Mouse (Mus musculus) adrenal gland, postnatal 0 days (tissue): ENCODE measurements around the gene Exoc7. TPM values are rescaled to one million over a fixed set of nuclear protein-coding genes. Genes with fewer than 3 reads are reported as not detected.

Experiments
- polyA plus RNA-seq: library from polyadenylated mRNA; unstranded; fragments of >200 nt; fragmentation: Nextera tagmentation; extraction: Ambion mirVana; gene quantifications from 2 replicates; pipeline ENCODE4 v1.2.1, GENCODE M21; 2015

Gene Exoc7
- 45.9 and 65.6 TPM in 2 replicates for polyA plus RNA-seq

GRCm38 (mm10) chr11:116307019-116307725, at the start of gene Exoc7:
Exoc7 (minus strand) TSS chr11:116307233.

GRCm38 (mm10) chr11:116335244-116336036, 28.4 kb upstream of the Exoc7 start, which contains the start of gene Foxj1:
Foxj1 (minus strand) TSS chr11:116335399.

GRCm38 (mm10) chr11:116280751-116281663, 26.0 kb downstream of the Exoc7 start, which contains the start of gene Galr2:
Galr2 (plus strand) TSS chr11:116280939.

GRCm38 (mm10) chr11:116274045-116274666, 32.9 kb downstream of the Exoc7 start, which contains the start of gene Srp68:
Srp68 (minus strand) TSS chr11:116274217.

Other genes starting within 250 kb of the Exoc7 start
- 2.0 TPM in 2 replicates for gene Unc13d, start 229.3 kb downstream of the Exoc7 start, polyA plus RNA-seq
- gene Wbp2, start 220.2 kb downstream of the Exoc7 start, polyA plus RNA-seq = 123 and 155 TPM in 2 replicates
- 23.7 and 29.6 TPM in 2 replicates for gene Trim47, start 180.0 kb downstream of the Exoc7 start, polyA plus RNA-seq
- gene Trim65, start 176.1 kb downstream of the Exoc7 start, polyA plus RNA-seq = 3.2 and 3.5 TPM in 2 replicates
- gene Mrpl38, start 168.4 kb downstream of the Exoc7 start, polyA plus RNA-seq = 52.3 and 86.2 TPM in 2 replicates
- gene Fbf1, start 139.1 kb downstream of the Exoc7 start, polyA plus RNA-seq = 12.9 and 18.1 TPM in 2 replicates
- gene Ten1, start 108.4 kb downstream of the Exoc7 start, polyA plus RNA-seq = 48.9 and 49.5 TPM in 2 replicates
- gene Acox1, start 108.2 kb downstream of the Exoc7 start, polyA plus RNA-seq = 37.2 and 49.8 TPM in 2 replicates
- gene Evpl, start 69.2 kb downstream of the Exoc7 start, polyA plus RNA-seq = 1.4 and 1.9 TPM in 2 replicates
- gene Srp68, start 33.0 kb downstream of the Exoc7 start, polyA plus RNA-seq = 40.4 and 59.2 TPM in 2 replicates
- gene Galr2, start 26.3 kb downstream of the Exoc7 start, polyA plus RNA-seq = 0.77 and 3.2 TPM in 2 replicates
- gene Foxj1, start 28.2 kb upstream of the Exoc7 start, polyA plus RNA-seq = 0.30 and 0.39 TPM in 2 replicates
- gene Rnf157, start 105.8 kb upstream of the Exoc7 start, polyA plus RNA-seq = 5.3 and 12.0 TPM in 2 replicates
- gene Ubald2, start 126.9 kb upstream of the Exoc7 start, polyA plus RNA-seq = 52.7 and 56.4 TPM in 2 replicates
- gene Qrich2, start 159.0 kb upstream of the Exoc7 start, polyA plus RNA-seq = 0.10 and 0.11 TPM in 2 replicates
- gene Prpsap1, start 187.0 kb upstream of the Exoc7 start, polyA plus RNA-seq = 67.1 and 83.3 TPM in 2 replicates
- 7.1 and 8.3 TPM in 2 replicates for gene Sphk1, start 223.7 kb upstream of the Exoc7 start, polyA plus RNA-seq